Mouse (Mus musculus): ENCODE data around the gene Slc36a1. TPM values are rescaled to one million over a fixed set of nuclear protein-coding genes. Genes with fewer than 3 reads are reported as not detected.
A peak's percentile ranks its signal among the peaks of the same experiment; 100 is the strongest.

Slc36a1 gene
- polyA plus RNA-seq (2016; fragmentation: Nextera tagmentation; extraction: Ambion mirVana) = 1.6 TPM in 2 replicates

GRCm38 (mm10) chr11:55204159-55204596 is at the start of gene Slc36a1:
Gene Slc36a1 (plus strand): TSS chr11:55204350.
- DNase-seq (ENCODE audit: low spot score) = peak; percentile 96
- Histone ChIP-seq H3K9me3 (no peaks in the 10 kb centered on the region), H3K27ac (peak within 1 kb of the TSS; percentile 86), H3K27me3 (ENCODE audit: insufficient read depth, poor library complexity, severe bottlenecking) (no peaks in the 10 kb centered on the region), H3K4me1 (replicated peaks) (peaks cover 21% of the 10 kb centered on the region), H3K4me3 (peak within 1 kb of the TSS; percentile 76), H3K36me3 (no peaks in the 10 kb centered on the region)
- WGBS = under 1% methylated on average over 31 of the region's 31 CpGs

GRCm38 (mm10) chr11:55154398-55155069 is 49.6 kb upstream of the Slc36a1 start:
- 77% methylated on average over 3 of the region's 3 CpGs for WGBS
- Histone ChIP-seq H3K9me3 (no peaks in the 10 kb centered on the region), H3K4me1 (replicated peaks) (no peaks in the 10 kb centered on the region), H3K27ac (no peak overlapping the region), H3K36me3 (no peaks in the 10 kb centered on the region), H3K4me3 (no peak overlapping the region), H3K27me3 (ENCODE audit: insufficient read depth, poor library complexity, severe bottlenecking) (no peaks in the 10 kb centered on the region)
- DNase-seq (ENCODE audit: low spot score) = no peak

GRCm38 (mm10) chr11:55155070-55155421 is 49.1 kb upstream of the Slc36a1 start:
- H3K4me1 ChIP-seq (replicated peaks) = no peaks in the 10 kb centered on the region
- H3K4me3 ChIP-seq = no peak overlapping the region
- DNase-seq (ENCODE audit: low spot score) = no peak
- no peaks in the 10 kb centered on the region for H3K36me3 ChIP-seq
- 75% methylated on average over 6 of the region's 6 CpGs for WGBS
- no peaks in the 10 kb centered on the region for H3K9me3 ChIP-seq
- H3K27ac ChIP-seq = no peak overlapping the region
- no peaks in the 10 kb centered on the region for H3K27me3 ChIP-seq (ENCODE audit: insufficient read depth, poor library complexity, severe bottlenecking)

- Histone ChIP-seq H3K4me1 (replicated peaks) (no peaks in the 10 kb centered on the region), H3K4me3 (no peak overlapping the region), H3K27ac (no peak overlapping the region), H3K9me3 (no peaks in the 10 kb centered on the region), H3K27me3 (ENCODE audit: insufficient read depth, poor library complexity, severe bottlenecking) (no peaks in the 10 kb centered on the region), H3K36me3 (no peaks in the 10 kb centered on the region)
- peak; percentile 79 for DNase-seq (ENCODE audit: low spot score)
- 55% methylated on average over 13 of the region's 13 CpGs for WGBS
Measured at GRCm38 (mm10) chr11:55158785-55159359, 45.3 kb upstream of the Slc36a1 start.

GRCm38 (mm10) chr11:55162670-55163069 is 41.5 kb upstream of the Slc36a1 start:
- Histone ChIP-seq H3K27ac (no peak overlapping the region), H3K36me3 (no peaks in the 10 kb centered on the region), H3K4me3 (no peak overlapping the region), H3K9me3 (no peaks in the 10 kb centered on the region), H3K4me1 (replicated peaks) (no peaks in the 10 kb centered on the region), H3K27me3 (ENCODE audit: insufficient read depth, poor library complexity, severe bottlenecking) (no peaks in the 10 kb centered on the region)
- WGBS = 48% methylated on average over 9 of the region's 9 CpGs
- peak; percentile 41 for DNase-seq (ENCODE audit: low spot score)

GRCm38 (mm10) chr11:55164723-55165122 is 39.4 kb upstream of the Slc36a1 start:
- peak; percentile 20 for DNase-seq (ENCODE audit: low spot score)
- Histone ChIP-seq H3K27ac (no peak overlapping the region), H3K4me3 (no peak overlapping the region), H3K9me3 (no peaks in the 10 kb centered on the region), H3K4me1 (replicated peaks) (no peaks in the 10 kb centered on the region), H3K36me3 (no peaks in the 10 kb centered on the region), H3K27me3 (ENCODE audit: insufficient read depth, poor library complexity, severe bottlenecking) (no peaks in the 10 kb centered on the region)
- 40% methylated on average over 3 of the region's 3 CpGs for WGBS

- no peaks in the 10 kb centered on the region for H3K36me3 ChIP-seq
- H3K9me3 ChIP-seq = no peaks in the 10 kb centered on the region
- DNase-seq (ENCODE audit: low spot score) = no peak
- H3K27ac ChIP-seq = no peak overlapping the region
- no peaks in the 10 kb centered on the region for H3K4me1 ChIP-seq (replicated peaks)
- no peak overlapping the region for H3K4me3 ChIP-seq
- 91% methylated on average over 7 of the region's 7 CpGs for WGBS
- no peaks in the 10 kb centered on the region for H3K27me3 ChIP-seq (ENCODE audit: insufficient read depth, poor library complexity, severe bottlenecking)
Measured at GRCm38 (mm10) chr11:55165748-55166147, 38.4 kb upstream of the Slc36a1 start.

GRCm38 (mm10) chr11:55168504-55168903 is 35.6 kb upstream of the Slc36a1 start:
- Histone ChIP-seq H3K36me3 (no peaks in the 10 kb centered on the region), H3K9me3 (peaks cover 3% of the 10 kb centered on the region; the same call in 1 of the 2 replicates), H3K27ac (no peak overlapping the region), H3K4me1 (replicated peaks) (no peaks in the 10 kb centered on the region), H3K27me3 (ENCODE audit: insufficient read depth, poor library complexity, severe bottlenecking) (no peaks in the 10 kb centered on the region), H3K4me3 (no peak overlapping the region)
- no peak for DNase-seq (ENCODE audit: low spot score)
- WGBS = 83% methylated on average over 4 of the region's 4 CpGs

- Histone ChIP-seq H3K27ac (no peak overlapping the region), H3K36me3 (no peaks in the 10 kb centered on the region), H3K4me1 (replicated peaks) (no peaks in the 10 kb centered on the region), H3K4me3 (no peak overlapping the region), H3K27me3 (ENCODE audit: insufficient read depth, poor library complexity, severe bottlenecking) (no peaks in the 10 kb centered on the region), H3K9me3 (peaks cover 3% of the 10 kb centered on the region; the same call in 1 of the 2 replicates)
- WGBS = 86% methylated on average over 6 of the region's 6 CpGs
- DNase-seq (ENCODE audit: low spot score) = no peak
Measured at GRCm38 (mm10) chr11:55168914-55169313, 35.2 kb upstream of the Slc36a1 start.

- Histone ChIP-seq H3K27ac (no peak overlapping the region), H3K27me3 (ENCODE audit: insufficient read depth, poor library complexity, severe bottlenecking) (no peaks in the 10 kb centered on the region), H3K36me3 (no peaks in the 10 kb centered on the region), H3K9me3 (peaks cover 3% of the 10 kb centered on the region; the same call in 1 of the 2 replicates), H3K4me1 (replicated peaks) (no peaks in the 10 kb centered on the region), H3K4me3 (no peak overlapping the region)
- no peak for DNase-seq (ENCODE audit: low spot score)
- 83% methylated on average over 4 of the region's 4 CpGs for WGBS
Measured at GRCm38 (mm10) chr11:55170501-55170900, 33.6 kb upstream of the Slc36a1 start.

- no peak for DNase-seq (ENCODE audit: low spot score)
- no peaks in the 10 kb centered on the region for H3K36me3 ChIP-seq
- H3K27ac ChIP-seq = no peak overlapping the region
- 82% methylated on average over 4 of the region's 4 CpGs for WGBS
- no peak overlapping the region for H3K4me3 ChIP-seq
- H3K4me1 ChIP-seq (replicated peaks) = peaks cover 10% of the 10 kb centered on the region
- no peaks in the 10 kb centered on the region for H3K27me3 ChIP-seq (ENCODE audit: insufficient read depth, poor library complexity, severe bottlenecking)
- no peaks in the 10 kb centered on the region for H3K9me3 ChIP-seq
Measured at GRCm38 (mm10) chr11:55178830-55179229, 25.3 kb upstream of the Slc36a1 start.

GRCm38 (mm10) chr11:55179856-55180255 is 24.3 kb upstream of the Slc36a1 start:
- H3K9me3 ChIP-seq = no peaks in the 10 kb centered on the region
- 91% methylated on average over 3 of the region's 3 CpGs for WGBS
- H3K36me3 ChIP-seq = no peaks in the 10 kb centered on the region
- H3K4me3 ChIP-seq = no peak overlapping the region
- H3K27me3 ChIP-seq (ENCODE audit: insufficient read depth, poor library complexity, severe bottlenecking) = no peaks in the 10 kb centered on the region
- peaks cover 20% of the 10 kb centered on the region for H3K4me1 ChIP-seq (replicated peaks)
- no peak overlapping the region for H3K27ac ChIP-seq
- DNase-seq (ENCODE audit: low spot score) = no peak

GRCm38 (mm10) chr11:55183124-55183523 is 21.0 kb upstream of the Slc36a1 start:
- Histone ChIP-seq H3K9me3 (no peaks in the 10 kb centered on the region), H3K4me3 (no peak overlapping the region), H3K27me3 (ENCODE audit: insufficient read depth, poor library complexity, severe bottlenecking) (no peaks in the 10 kb centered on the region), H3K27ac (0 out of 2 replicates have a peak overlapping the region, but pooled peaks have one; percentile 35), H3K36me3 (no peaks in the 10 kb centered on the region), H3K4me1 (replicated peaks) (peaks cover 20% of the 10 kb centered on the region)
- DNase-seq (ENCODE audit: low spot score) = no peak
- WGBS = 52% methylated on average over 7 of the region's 7 CpGs
